In genomic region chr2:130642684-130643369, GRCm38 (mm10) we compare ENCODE assay signal across 8 mouse cellular contexts. TPM values are rescaled to one million over a fixed set of nuclear protein-coding genes. Genes with fewer than 3 reads are reported as not detected.
DNase-seq lines count a peak whose midpoint lies in the region; ATAC-seq and TF ChIP-seq lines count a peak whose summit lies in the region.

Lzts3 (minus strand) TSS chr2:130642803.

- no peak within 1 kb of the TSS for H3K27ac ChIP-seq in forebrain, embryonic 13.5 days
- H3K27ac ChIP-seq in heart, postnatal 0 days (ENCODE audit: low read depth) = peak within 1 kb of the TSS; percentile 34; the same call in 1 of the 2 replicates
- peak within 1 kb of the TSS; percentile 55 for H3K27ac ChIP-seq in liver, embryonic 15.5 days (replicated peaks)
- no peak within 1 kb of the TSS for H3K27ac ChIP-seq in neural tube, embryonic 11.5 days (ENCODE audit: low read depth, low read length)
- H3K27ac ChIP-seq in stomach, postnatal 0 days (replicated peaks) = peak within 1 kb of the TSS; percentile 30; the same call in 1 of the 2 replicates

- WGBS in forebrain, embryonic 13.5 days = 3% methylated on average over 39 of the region's 40 CpGs
- WGBS in heart, postnatal 0 days = 4% methylated on average over 37 of the region's 40 CpGs
- 3% methylated on average over 40 of the region's 40 CpGs for WGBS in liver, embryonic 15.5 days (ENCODE audit: insufficient replicate concordance)
- WGBS in neural tube, embryonic 11.5 days = 3% methylated on average over 40 of the region's 40 CpGs
- 6% methylated on average over 18 of the region's 40 CpGs for WGBS in stomach, postnatal 0 days

- peak within 1 kb of the TSS; percentile 92 for H3K4me2 ChIP-seq in forebrain, embryonic 13.5 days
- H3K4me2 ChIP-seq in heart, postnatal 0 days (ENCODE audit: low read depth, low read length) = peak within 1 kb of the TSS; percentile 100
- H3K4me2 ChIP-seq in liver, embryonic 15.5 days = peak within 1 kb of the TSS; percentile 99
- peak within 1 kb of the TSS; percentile 97 for H3K4me2 ChIP-seq in neural tube, embryonic 11.5 days (ENCODE audit: low read depth)
- peak within 1 kb of the TSS; percentile 97 for H3K4me2 ChIP-seq in stomach, postnatal 0 days (replicated peaks; ENCODE audit: low read depth)

- H3K36me3 ChIP-seq in E14TG2a.4 (ENCODE audit: insufficient read depth, low read length) = no peaks in the 10 kb centered on the region
- H3K36me3 ChIP-seq in forebrain, embryonic 13.5 days (ENCODE audit: poor library complexity, severe bottlenecking) = no peaks in the 10 kb centered on the region; the same call in 1 of the 2 replicates
- no peaks in the 10 kb centered on the region for H3K36me3 ChIP-seq in heart, postnatal 0 days (replicated peaks; ENCODE audit: control insufficient read depth, insufficient read depth, low read length)
- no peaks in the 10 kb centered on the region for H3K36me3 ChIP-seq in liver, embryonic 15.5 days (replicated peaks)
- no peaks in the 10 kb centered on the region for H3K36me3 ChIP-seq in neural tube, embryonic 11.5 days (ENCODE audit: control insufficient read depth, insufficient read depth, low read length)
- no peaks in the 10 kb centered on the region for H3K36me3 ChIP-seq in stomach, postnatal 0 days (ENCODE audit: control insufficient read depth, insufficient read depth, low read length)

- no peak for TF ChIP-seq EP300 in heart, postnatal 0 days (IDR thresholded peaks at IDR 0.05; ENCODE audit: low read depth)
- no peak for TF ChIP-seq EP300 in stomach, postnatal 0 days (optimal IDR thresholded peaks at IDR 0.05)

- peaks cover 38% of the 10 kb centered on the region for H3K4me1 ChIP-seq in E14TG2a.4 (replicated peaks; ENCODE audit: low read depth, low read length)
- peaks cover 11% of the 10 kb centered on the region for H3K4me1 ChIP-seq in forebrain, embryonic 13.5 days
- peaks cover 5% of the 10 kb centered on the region; the same call in 1 of the 2 replicates for H3K4me1 ChIP-seq in heart, postnatal 0 days (ENCODE audit: control insufficient read depth, insufficient read depth)
- peaks cover 20% of the 10 kb centered on the region for H3K4me1 ChIP-seq in liver, embryonic 15.5 days (replicated peaks)
- H3K4me1 ChIP-seq in neural tube, embryonic 11.5 days (ENCODE audit: control insufficient read depth, insufficient read depth, low read length) = peaks cover 4% of the 10 kb centered on the region; the same call in 1 of the 2 replicates
- H3K4me1 ChIP-seq in stomach, postnatal 0 days (replicated peaks; ENCODE audit: control insufficient read depth, insufficient read depth) = no peaks in the 10 kb centered on the region

- DNase-seq in heart, postnatal 0 days (ENCODE audit: low spot score) = peak; percentile 89
- DNase-seq in kidney, postnatal 4 days = peak; percentile 96 to 97
- DNase-seq in neural tube, embryonic 11.5 days (ENCODE audit: low spot score) = peak; percentile 95
- DNase-seq in stomach, postnatal 0 days (ENCODE audit: low spot score) = peak; percentile 96

- peak; percentile 88 for ATAC-seq in cerebellum, adult (ENCODE audit: insufficient number of reproducible peaks, low FRiP score, low TSS enrichment)
- ATAC-seq in forebrain, embryonic 13.5 days = peak; percentile 96
- peak; percentile 99 for ATAC-seq in heart, postnatal 0 days (ENCODE audit: insufficient read depth, low read depth)
- peak; percentile 98 for ATAC-seq in liver, embryonic 15.5 days (ENCODE audit: insufficient read depth)
- peak; percentile 93 for ATAC-seq in neural tube, embryonic 11.5 days (ENCODE audit: insufficient read depth, low FRiP score, low TSS enrichment)
- ATAC-seq in stomach, postnatal 0 days (ENCODE audit: low FRiP score, low TSS enrichment) = peak; percentile 88

- peaks cover 27% of the 10 kb centered on the region for H3K27me3 ChIP-seq in E14TG2a.4 (ENCODE audit: insufficient read depth, low read length)
- peaks cover 11% of the 10 kb centered on the region for H3K27me3 ChIP-seq in forebrain, embryonic 13.5 days
- H3K27me3 ChIP-seq in heart, postnatal 0 days (ENCODE audit: control insufficient read depth, insufficient read depth, low read length) = 0 out of 2 replicates have a peak, but pooled peaks cover 2% of the 10 kb centered on the region
- peaks cover 44% of the 10 kb centered on the region for H3K27me3 ChIP-seq in liver, embryonic 15.5 days
- H3K27me3 ChIP-seq in neural tube, embryonic 11.5 days (ENCODE audit: control insufficient read depth, insufficient read depth, low read length) = peaks cover 10% of the 10 kb centered on the region
- H3K27me3 ChIP-seq in stomach, postnatal 0 days (ENCODE audit: control insufficient read depth, insufficient read depth, low read length) = no peaks in the 10 kb centered on the region

- peak within 1 kb of the TSS; percentile 86 for H3K4me3 ChIP-seq in E14TG2a.4 (replicated peaks; ENCODE audit: low read length)
- H3K4me3 ChIP-seq in forebrain, embryonic 13.5 days = peak within 1 kb of the TSS; percentile 68
- H3K4me3 ChIP-seq in heart, postnatal 0 days (ENCODE audit: low read depth, low read length) = peak within 1 kb of the TSS; percentile 84
- H3K4me3 ChIP-seq in liver, embryonic 15.5 days (replicated peaks) = peak within 1 kb of the TSS; percentile 68
- H3K4me3 ChIP-seq in neural tube, embryonic 11.5 days (ENCODE audit: low read depth, low read length) = peak within 1 kb of the TSS; percentile 65
- H3K4me3 ChIP-seq in stomach, postnatal 0 days (ENCODE audit: low read depth, low read length) = peak within 1 kb of the TSS; percentile 67

- no peaks in the 10 kb centered on the region for H3K9me3 ChIP-seq in E14TG2a.4 (ENCODE audit: low read length)
- no peaks in the 10 kb centered on the region for H3K9me3 ChIP-seq in forebrain, embryonic 13.5 days (replicated peaks)
- no peaks in the 10 kb centered on the region for H3K9me3 ChIP-seq in heart, postnatal 0 days (replicated peaks; ENCODE audit: control insufficient read depth, low read length)
- no peaks in the 10 kb centered on the region for H3K9me3 ChIP-seq in liver, embryonic 15.5 days (replicated peaks)
- no peaks in the 10 kb centered on the region for H3K9me3 ChIP-seq in neural tube, embryonic 11.5 days (ENCODE audit: control insufficient read depth, low read length)
- H3K9me3 ChIP-seq in stomach, postnatal 0 days (ENCODE audit: control insufficient read depth, low read length) = no peaks in the 10 kb centered on the region

- H3K9ac ChIP-seq in forebrain, embryonic 13.5 days = peak within 1 kb of the TSS; percentile 81
- H3K9ac ChIP-seq in heart, postnatal 0 days (replicated peaks; ENCODE audit: low read depth, low read length) = peak within 1 kb of the TSS; percentile 63
- peak within 1 kb of the TSS; percentile 69 for H3K9ac ChIP-seq in liver, embryonic 15.5 days
- peak within 1 kb of the TSS; percentile 72 for H3K9ac ChIP-seq in neural tube, embryonic 11.5 days (ENCODE audit: low read length)
- H3K9ac ChIP-seq in stomach, postnatal 0 days (ENCODE audit: low read length) = peak within 1 kb of the TSS; percentile 68

- TF ChIP-seq CTCF in E14TG2a.4 (conservative IDR thresholded peaks at IDR 0.05; ENCODE audit: low read length) = no peak
- TF ChIP-seq CTCF in heart, postnatal 0 days (IDR thresholded peaks at IDR 0.05; ENCODE audit: low read depth) = no peak
- TF ChIP-seq CTCF in stomach, postnatal 0 days (IDR thresholded peaks at IDR 0.05; ENCODE audit: low read depth) = no peak

RNA-seq across cellular contexts. Expression of gene Lzts3, which starts in this region (rescaled TPM):
- polyA plus RNA-seq in forebrain, embryonic 13.5 days (2015; fragmentation: Nextera tagmentation; extraction: Ambion mirVana) = 5.0 and 5.8 TPM in 2 replicates
- total RNA-seq in heart, postnatal 0 days (2014; rRNA removed; ENCODE audit: low replicate concordance) = 5.3 TPM in 2 replicates
- polyA plus RNA-seq in heart, postnatal 0 days (2015; fragmentation: Nextera tagmentation; extraction: Ambion mirVana) = 0.77 and 0.81 TPM in 2 replicates
- 1.4 and 2.0 TPM in 2 replicates for polyA plus RNA-seq in liver, embryonic 15.5 days (2015; fragmentation: Nextera tagmentation; extraction: Ambion mirVana)
- polyA plus RNA-seq in neural tube, embryonic 11.5 days (2014; fragmentation: Nextera tagmentation; extraction: Ambion mirVana) = 0.84 and 1.1 TPM in 2 replicates
- 2.9 and 3.1 TPM in 2 replicates for polyA plus RNA-seq in stomach, postnatal 0 days (2015; fragmentation: Nextera tagmentation; extraction: Ambion mirVana)

Comparison
In these comparisons a context has a peak if more than half of its experiments do, and no peak if none do; other contexts are left out.
1. H3K27ac ChIP-seq: peak in heart, postnatal 0 days (single experiment), liver, embryonic 15.5 days (single experiment) and stomach, postnatal 0 days (single experiment); none in forebrain, embryonic 13.5 days (single experiment) and neural tube, embryonic 11.5 days (single experiment).
2. Peak in every context shown above with its lines, with median percentiles within 50 percentile points of each other: H3K4me3 ChIP-seq, ATAC-seq, H3K4me2 ChIP-seq, H3K9ac ChIP-seq and DNase-seq.